Mouse (Mus musculus) colon, adult 2 months (tissue): ENCODE data around the gene Gm21750. TPM values are rescaled to one million over a fixed set of nuclear protein-coding genes. Genes with fewer than 3 reads are reported as not detected.

ENCODE experiments used
- polyA plus RNA-seq: library from polyadenylated mRNA; depleted of rRNA; stranded (reverse); fragments of >200 nt; gene quantifications from 2 replicates; pipeline ENCODE4 v1.2.3, GENCODE M21; 2012; rRNA removed

Gm21750 gene
- not detected in 2 replicates for polyA plus RNA-seq

DNA sequence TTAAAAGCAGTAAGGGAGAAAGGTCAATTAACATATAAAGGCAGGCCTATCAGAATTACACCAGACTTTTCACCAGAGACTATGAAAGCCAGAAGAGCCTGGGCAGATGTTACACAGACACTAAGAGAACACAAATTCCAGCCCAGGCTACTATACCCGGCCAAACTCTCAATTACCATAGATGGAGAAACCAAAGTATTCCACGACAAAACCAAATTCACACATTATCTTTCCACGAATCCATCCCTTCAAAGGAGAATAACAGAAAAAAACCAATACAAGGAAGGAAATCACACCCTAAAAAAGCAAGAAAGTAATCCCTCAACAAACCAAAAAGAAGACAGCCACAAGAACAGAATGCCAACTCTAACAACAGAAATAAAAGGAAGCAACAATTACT is at the start of gene Gm21750:
Gene Gm21750, plus strand, starts transcription at position 301 of the 400 bp plus-strand sequence.

Other genes starting within 250 kb of the Gm21750 start
- gene Med4, start 151.2 kb upstream of the Gm21750 start, polyA plus RNA-seq: 6.7 and 7.3 TPM in 2 replicates
- 10.4 and 11.1 TPM in 2 replicates for gene Sucla2, start 135.9 kb upstream of the Gm21750 start, polyA plus RNA-seq
- 0.54 and 0.90 TPM in 2 replicates for gene Nudt15, start 113.0 kb upstream of the Gm21750 start, polyA plus RNA-seq